Mouse (Mus musculus): ENCODE data around the gene Chd2. TPM values are rescaled to one million over a fixed set of nuclear protein-coding genes. Genes with fewer than 3 reads are reported as not detected.
A peak's percentile ranks its signal among the peaks of the same experiment; 100 is the strongest.

Chd2 gene
- polyA plus RNA-seq, 1 experiment from 2014 or later, result 45.1 TPM

DNA sequence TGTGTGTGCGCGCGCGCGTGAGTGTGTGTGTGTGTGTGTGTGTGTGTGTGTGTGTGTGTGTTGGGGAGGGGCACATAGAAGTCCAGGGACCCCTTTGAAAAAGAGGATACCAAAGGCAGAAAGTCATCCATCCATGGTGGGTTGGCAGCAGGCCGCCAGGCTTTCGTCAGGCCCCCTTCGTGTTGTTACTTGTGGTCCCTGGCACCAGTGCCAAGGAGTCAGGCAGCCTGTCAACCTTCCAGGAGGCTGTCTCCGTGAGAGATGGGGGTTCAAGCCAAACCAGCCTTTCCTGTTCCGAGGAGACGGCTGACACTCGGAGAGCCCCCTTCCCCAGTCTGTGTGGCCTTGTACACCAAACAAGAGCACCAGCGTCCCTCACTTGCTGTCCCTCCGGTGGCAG lies 127.4 kb downstream of the Chd2 start:
- DNase-seq (ENCODE audit: extremely low spot score, low spot score), result no peak

DNA sequence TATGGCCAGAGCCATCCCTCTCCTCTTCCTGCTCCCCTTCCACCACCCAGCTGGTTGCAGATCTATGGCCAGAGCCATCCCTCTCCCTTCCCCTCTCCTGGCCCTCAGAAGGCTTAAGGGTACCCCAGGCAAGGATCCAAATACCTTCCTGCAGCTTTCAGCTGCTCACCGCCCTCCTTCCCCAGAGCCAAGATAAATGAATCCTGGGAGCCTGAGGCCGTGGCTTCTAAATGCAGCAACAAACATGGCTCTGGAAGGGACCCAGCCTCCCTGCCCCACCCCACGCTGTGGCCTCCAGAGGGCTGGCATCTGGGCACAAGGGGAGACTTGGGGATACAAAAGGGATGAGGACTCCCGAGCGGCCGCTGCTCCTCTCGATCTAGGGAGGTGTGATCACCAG lies 129.2 kb downstream of the Chd2 start:
- Histone ChIP-seq H3K27me3 (ENCODE audit: poor library complexity, severe bottlenecking) (no peaks in the 10 kb centered on the region), H3K36me3 (replicated peaks) (peaks cover 100% of the 10 kb centered on the region), H3K9me3 (no peaks in the 10 kb centered on the region), H3K4me3 (no peak overlapping the region), H3K27ac (peak overlapping the region; percentile 25; the same call in 1 of the 2 replicates), H3K4me1 (peaks cover 26% of the 10 kb centered on the region)
- WGBS, result 88% methylated on average over 7 of the region's 7 CpGs
- DNase-seq (ENCODE audit: extremely low spot score, low spot score), result no peak

More for the DNA sequence above, 127.4 kb downstream of the Chd2 start:
- Histone ChIP-seq H3K36me3 (replicated peaks) (peaks cover 100% of the 10 kb centered on the region), H3K4me1 (peaks cover 43% of the 10 kb centered on the region), H3K4me3 (no peak overlapping the region), H3K27ac (no peak overlapping the region), H3K27me3 (ENCODE audit: poor library complexity, severe bottlenecking) (no peaks in the 10 kb centered on the region), H3K9me3 (no peaks in the 10 kb centered on the region)
- 91% methylated on average over 14 of the region's 14 CpGs for WGBS

DNA sequence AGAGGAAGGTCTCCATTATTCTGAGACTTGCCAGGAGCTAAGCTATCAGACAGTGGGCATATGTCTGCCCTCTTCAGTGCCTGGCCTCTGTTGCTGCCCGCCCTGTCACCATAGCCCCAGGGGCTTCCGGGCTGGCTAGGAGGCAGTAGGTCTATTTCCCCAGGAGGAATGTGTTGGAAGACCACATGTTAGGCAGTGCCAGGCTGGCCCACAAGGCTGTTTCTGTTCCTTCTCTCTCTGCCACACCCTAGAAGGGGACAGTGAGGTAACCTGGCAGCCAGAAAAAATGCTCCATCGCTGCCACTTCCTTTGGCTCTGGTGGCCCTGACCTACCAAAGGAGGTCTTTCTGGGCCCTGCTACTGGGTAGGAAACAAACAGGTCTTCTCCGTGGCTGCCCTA lies 129.6 kb downstream of the Chd2 start:
- Histone ChIP-seq H3K27ac (peak overlapping the region; percentile 25; the same call in 1 of the 2 replicates), H3K36me3 (replicated peaks) (peaks cover 100% of the 10 kb centered on the region), H3K4me1 (peaks cover 25% of the 10 kb centered on the region), H3K9me3 (no peaks in the 10 kb centered on the region), H3K27me3 (ENCODE audit: poor library complexity, severe bottlenecking) (no peaks in the 10 kb centered on the region), H3K4me3 (no peak overlapping the region)
- 92% methylated on average over 4 of the region's 4 CpGs for WGBS
- DNase-seq (ENCODE audit: extremely low spot score, low spot score), result no peak

DNA sequence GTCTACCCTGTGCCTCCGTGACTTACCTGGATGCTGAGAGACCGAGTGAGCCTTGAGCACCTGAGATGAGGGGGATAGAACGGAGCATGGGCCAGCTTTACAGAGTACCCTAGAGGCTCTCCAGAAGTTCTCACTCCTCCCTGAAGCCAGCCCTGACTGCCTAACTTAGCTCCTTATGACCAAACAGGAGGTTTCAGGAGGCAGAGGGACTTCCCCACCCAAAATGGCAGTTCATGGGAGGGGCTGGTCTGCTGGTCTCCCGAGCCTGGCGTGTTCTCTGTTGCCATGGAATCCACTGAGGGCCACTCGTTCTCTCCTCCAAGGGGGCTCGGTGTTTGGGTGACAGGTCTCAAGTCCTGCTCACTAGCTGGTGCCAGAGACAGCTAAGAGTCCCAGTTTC lies 130.1 kb downstream of the Chd2 start:
- Histone ChIP-seq H3K36me3 (replicated peaks) (peaks cover 100% of the 10 kb centered on the region), H3K27ac (no peak overlapping the region), H3K4me1 (peaks cover 25% of the 10 kb centered on the region), H3K27me3 (ENCODE audit: poor library complexity, severe bottlenecking) (no peaks in the 10 kb centered on the region), H3K9me3 (peaks cover 3% of the 10 kb centered on the region; the same call in 1 of the 2 replicates), H3K4me3 (no peak overlapping the region)
- WGBS, result 80% methylated on average over 7 of the region's 7 CpGs
- no peak for DNase-seq (ENCODE audit: extremely low spot score, low spot score)

DNA sequence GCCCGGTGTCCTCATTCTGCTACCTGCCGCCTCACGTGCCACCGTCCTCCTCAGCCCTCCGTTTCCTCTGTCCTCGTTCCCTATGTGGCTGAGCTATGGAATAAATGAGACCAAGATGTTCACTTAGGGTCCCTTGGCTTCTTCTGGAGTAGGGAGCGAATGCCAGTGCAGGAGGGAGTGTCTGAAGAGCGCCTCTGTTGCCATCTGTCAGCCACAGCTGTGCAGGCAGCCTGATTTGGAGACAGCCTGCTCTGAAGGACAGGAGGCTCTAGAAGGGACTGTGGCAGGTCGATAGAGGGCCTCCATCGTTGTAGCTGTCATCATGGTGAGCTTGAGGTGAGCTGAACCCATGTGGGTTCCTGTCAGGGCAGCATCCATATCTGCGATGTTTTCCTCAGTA lies 136.1 kb downstream of the Chd2 start:
- H3K9me3 ChIP-seq, result peaks cover 21% of the 10 kb centered on the region; the same call in 1 of the 2 replicates
- H3K27me3 ChIP-seq (ENCODE audit: poor library complexity, severe bottlenecking), result 0 out of 2 replicates have a peak, but pooled peaks cover 4% of the 10 kb centered on the region
- H3K4me1 ChIP-seq, result peaks cover 37% of the 10 kb centered on the region
- H3K27ac ChIP-seq, result no peak overlapping the region
- no peak overlapping the region for H3K4me3 ChIP-seq
- H3K36me3 ChIP-seq (replicated peaks), result peaks cover 85% of the 10 kb centered on the region
- WGBS, result 94% methylated on average over 11 of the region's 11 CpGs
- no peak for DNase-seq (ENCODE audit: extremely low spot score, low spot score)

DNA sequence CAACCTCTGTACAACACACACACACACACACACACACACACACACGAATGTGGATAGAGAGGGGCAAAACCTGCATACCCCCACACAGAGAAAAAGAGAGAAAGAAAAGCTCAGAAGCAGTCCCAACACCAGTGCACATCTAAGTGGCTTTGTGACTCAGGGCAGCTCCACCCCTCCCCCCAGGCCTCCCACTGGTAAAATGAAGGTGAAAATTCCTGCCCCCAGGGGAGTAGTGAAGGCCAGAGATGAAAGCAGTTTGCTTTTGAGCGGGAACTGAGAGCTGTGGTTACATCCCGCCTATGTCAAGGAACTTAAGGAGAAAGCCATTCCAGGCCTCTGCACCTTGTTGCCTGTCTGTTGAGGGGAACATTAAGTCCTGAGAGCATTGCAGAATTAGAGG lies 138.1 kb downstream of the Chd2 start:
- no peak for DNase-seq (ENCODE audit: extremely low spot score, low spot score)
- Histone ChIP-seq H3K4me3 (no peak overlapping the region), H3K27ac (peak overlapping the region; percentile 58), H3K4me1 (peaks cover 57% of the 10 kb centered on the region), H3K27me3 (ENCODE audit: poor library complexity, severe bottlenecking) (0 out of 2 replicates have a peak, but pooled peaks cover 4% of the 10 kb centered on the region), H3K9me3 (peaks cover 21% of the 10 kb centered on the region; the same call in 1 of the 2 replicates), H3K36me3 (replicated peaks) (peaks cover 65% of the 10 kb centered on the region)
- WGBS, result 39% methylated on average over 3 of the region's 3 CpGs

DNA sequence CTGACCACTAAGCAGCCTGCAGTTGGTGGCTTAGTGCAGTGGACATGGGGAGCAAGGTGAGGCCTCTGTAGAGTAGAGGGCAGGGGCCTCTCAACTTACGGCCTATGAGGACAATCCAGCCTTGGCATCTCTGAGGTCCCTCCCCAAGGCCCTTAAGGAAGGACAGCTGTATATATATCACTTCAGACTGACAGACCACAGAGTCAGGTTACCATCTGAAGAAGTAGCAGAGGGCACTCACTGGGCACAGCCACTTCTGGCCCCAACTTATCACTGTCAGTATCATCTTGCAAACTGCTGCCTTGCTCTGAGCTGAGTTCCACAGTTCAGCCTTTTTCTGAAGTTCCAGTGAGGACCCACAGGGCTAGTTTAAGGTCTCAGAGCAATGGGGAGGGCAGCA lies 139.0 kb downstream of the Chd2 start:
- Histone ChIP-seq H3K27ac (peak overlapping the region; percentile 58; the same call in 1 of the 2 replicates), H3K4me3 (no peak overlapping the region), H3K36me3 (replicated peaks) (peaks cover 63% of the 10 kb centered on the region), H3K27me3 (ENCODE audit: poor library complexity, severe bottlenecking) (0 out of 2 replicates have a peak, but pooled peaks cover 4% of the 10 kb centered on the region), H3K4me1 (peaks cover 66% of the 10 kb centered on the region), H3K9me3 (peaks cover 21% of the 10 kb centered on the region; the same call in 1 of the 2 replicates)
- no peak for DNase-seq (ENCODE audit: extremely low spot score, low spot score)
- WGBS, result 76% methylated on average over 1 of the region's 1 CpGs

DNA sequence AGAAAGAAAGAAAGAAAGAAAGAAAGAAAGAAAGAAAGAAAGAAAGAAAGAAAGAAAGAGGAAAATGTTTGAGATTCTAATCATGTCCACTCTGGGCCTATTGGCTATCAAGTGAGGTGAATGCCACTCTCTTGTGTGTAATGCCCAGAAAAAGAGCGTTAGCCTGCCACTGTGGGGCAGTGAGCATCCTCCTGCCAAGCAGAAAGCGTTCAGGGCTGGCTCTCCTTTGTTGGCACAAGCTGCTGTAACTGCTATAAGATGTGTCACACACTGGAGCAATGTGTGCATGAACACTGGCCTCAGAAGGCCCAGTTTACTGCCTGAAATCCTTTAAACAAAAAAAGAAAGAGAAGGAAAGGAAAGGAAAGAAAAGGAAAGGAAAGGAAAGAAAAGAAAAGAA lies 139.5 kb downstream of the Chd2 start:
- Histone ChIP-seq H3K27ac (0 out of 2 replicates have a peak overlapping the region, but pooled peaks have one; percentile 69), H3K27me3 (ENCODE audit: poor library complexity, severe bottlenecking) (0 out of 2 replicates have a peak, but pooled peaks cover 4% of the 10 kb centered on the region), H3K4me1 (peaks cover 71% of the 10 kb centered on the region), H3K9me3 (peaks cover 21% of the 10 kb centered on the region; the same call in 1 of the 2 replicates), H3K4me3 (no peak overlapping the region), H3K36me3 (replicated peaks) (peaks cover 63% of the 10 kb centered on the region)
- 59% methylated on average over 2 of the region's 2 CpGs for WGBS
- DNase-seq (ENCODE audit: extremely low spot score, low spot score), result no peak

DNA sequence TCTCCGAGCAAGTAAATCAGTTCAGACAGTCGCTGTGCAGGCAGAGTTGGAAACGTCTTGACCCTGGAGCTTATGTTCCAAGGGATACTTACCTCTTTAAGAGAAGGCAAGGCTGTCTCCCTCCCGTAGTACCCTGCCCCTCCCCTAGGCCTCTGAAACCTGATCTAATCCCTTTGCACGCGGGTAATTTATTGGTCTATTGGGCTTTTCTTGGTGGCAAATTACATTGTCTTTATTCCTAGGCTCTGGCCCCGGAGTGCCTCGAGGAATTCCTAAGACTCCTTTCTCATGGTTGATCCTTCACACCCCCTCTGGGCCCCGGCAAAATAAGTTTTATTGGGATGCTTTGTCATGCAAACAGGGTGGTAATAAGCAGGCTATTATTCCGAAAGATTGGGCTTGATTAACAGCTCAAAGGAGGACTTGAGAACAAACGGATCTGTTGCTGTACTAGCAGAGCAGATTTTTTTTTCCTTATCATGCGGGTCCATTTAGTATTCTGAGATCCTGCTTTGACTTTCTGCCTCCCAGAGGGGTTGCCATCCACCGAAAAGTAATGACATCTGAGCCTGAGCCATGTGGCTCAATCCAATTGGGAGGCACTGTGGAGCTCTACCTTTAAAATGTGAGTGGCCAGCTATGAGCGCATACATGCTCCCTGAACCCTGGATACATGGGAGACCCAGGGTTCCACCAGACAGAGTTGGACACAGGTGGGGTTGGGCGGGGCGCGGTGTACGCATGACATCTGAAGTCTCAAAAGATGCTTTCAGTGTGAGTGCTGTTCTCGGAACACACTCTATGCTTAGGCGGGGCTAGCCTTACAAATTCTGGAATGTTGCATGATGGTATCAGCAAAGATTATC lies 141.3 kb downstream of the Chd2 start:
- Histone ChIP-seq H3K4me1 (peaks cover 89% of the 10 kb centered on the region), H3K36me3 (replicated peaks) (peaks cover 60% of the 10 kb centered on the region), H3K4me3 (peak overlapping the region; percentile 48), H3K9me3 (peaks cover 6% of the 10 kb centered on the region; the same call in 1 of the 2 replicates), H3K27me3 (ENCODE audit: poor library complexity, severe bottlenecking) (0 out of 2 replicates have a peak, but pooled peaks cover 4% of the 10 kb centered on the region), H3K27ac (peak overlapping the region; percentile 84)
- 8% methylated on average over 20 of the region's 20 CpGs for WGBS
- DNase-seq (ENCODE audit: extremely low spot score, low spot score), result peak; percentile 78

DNA sequence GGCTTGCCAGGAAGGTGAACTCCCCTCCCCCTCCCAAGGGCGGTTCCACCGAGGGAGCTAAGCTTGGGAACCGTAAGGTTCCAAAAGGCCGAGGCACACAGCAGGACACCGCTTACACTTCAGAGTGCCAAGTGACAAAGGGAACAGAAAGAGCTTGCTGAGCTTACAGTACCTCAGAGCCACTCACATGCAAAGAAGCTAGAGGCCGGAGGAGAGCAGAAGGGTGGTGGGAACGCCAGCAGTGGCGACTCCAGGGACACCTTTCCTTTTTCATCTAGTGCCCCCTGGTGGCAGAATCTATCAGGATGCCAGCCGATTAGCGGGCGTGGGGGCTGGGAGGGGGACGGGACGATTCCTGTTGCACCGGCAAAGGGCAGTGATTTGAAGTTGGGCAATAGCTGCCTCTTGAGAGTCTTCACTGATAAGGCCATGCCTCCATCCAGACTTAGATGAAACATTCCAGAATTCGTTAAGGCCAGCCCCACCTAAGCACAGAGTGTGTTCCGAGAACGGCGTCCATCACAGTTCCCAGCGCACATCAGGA lies 142.1 kb downstream of the Chd2 start:
- Histone ChIP-seq H3K27ac (peak overlapping the region; percentile 84), H3K27me3 (ENCODE audit: poor library complexity, severe bottlenecking) (0 out of 2 replicates have a peak, but pooled peaks cover 4% of the 10 kb centered on the region), H3K4me1 (peaks cover 97% of the 10 kb centered on the region), H3K36me3 (replicated peaks) (peaks cover 60% of the 10 kb centered on the region), H3K4me3 (peak overlapping the region; percentile 48), H3K9me3 (no peaks in the 10 kb centered on the region; the same call in 1 of the 2 replicates)
- under 1% methylated on average over 19 of the region's 19 CpGs for WGBS
- DNase-seq (ENCODE audit: extremely low spot score, low spot score), result peak; percentile 85

DNA sequence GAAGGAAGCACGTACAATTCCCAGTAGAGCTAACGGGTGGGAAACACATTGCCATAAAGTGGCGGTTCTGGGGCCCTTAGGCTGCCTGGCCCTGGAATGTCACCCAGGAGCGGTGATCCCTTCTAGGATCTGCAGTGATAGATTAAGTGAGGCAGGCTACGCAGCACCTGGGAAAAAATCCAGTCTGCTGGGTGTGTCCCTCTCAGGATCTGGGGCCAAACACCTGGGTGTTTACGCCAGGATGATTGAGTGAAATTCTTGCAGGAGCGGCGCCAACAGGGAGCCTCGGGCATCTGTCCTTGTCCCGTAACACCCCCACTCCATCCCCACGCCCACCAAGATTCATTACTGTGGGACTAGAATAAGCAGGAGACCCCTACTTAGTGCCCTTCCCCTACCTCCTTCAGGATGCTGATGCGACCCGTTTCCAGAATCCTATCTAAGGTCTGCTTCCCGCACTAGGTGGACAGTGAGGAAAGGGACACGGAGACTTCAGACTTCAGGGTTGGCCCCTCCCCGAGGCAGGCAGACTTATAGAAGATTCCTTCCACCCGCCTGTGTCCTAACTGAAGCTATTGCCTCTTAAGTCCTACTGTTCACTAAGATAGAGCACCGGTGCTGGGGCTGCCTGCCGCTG lies 142.7 kb downstream of the Chd2 start:
- Histone ChIP-seq H3K27me3 (ENCODE audit: poor library complexity, severe bottlenecking) (0 out of 2 replicates have a peak, but pooled peaks cover 4% of the 10 kb centered on the region), H3K36me3 (replicated peaks) (peaks cover 60% of the 10 kb centered on the region), H3K9me3 (no peaks in the 10 kb centered on the region), H3K4me3 (peak overlapping the region; percentile 48), H3K27ac (peak overlapping the region; percentile 84), H3K4me1 (peaks cover 99% of the 10 kb centered on the region)
- WGBS, result 4% methylated on average over 19 of the region's 19 CpGs
- no peak for DNase-seq (ENCODE audit: extremely low spot score, low spot score)

DNA sequence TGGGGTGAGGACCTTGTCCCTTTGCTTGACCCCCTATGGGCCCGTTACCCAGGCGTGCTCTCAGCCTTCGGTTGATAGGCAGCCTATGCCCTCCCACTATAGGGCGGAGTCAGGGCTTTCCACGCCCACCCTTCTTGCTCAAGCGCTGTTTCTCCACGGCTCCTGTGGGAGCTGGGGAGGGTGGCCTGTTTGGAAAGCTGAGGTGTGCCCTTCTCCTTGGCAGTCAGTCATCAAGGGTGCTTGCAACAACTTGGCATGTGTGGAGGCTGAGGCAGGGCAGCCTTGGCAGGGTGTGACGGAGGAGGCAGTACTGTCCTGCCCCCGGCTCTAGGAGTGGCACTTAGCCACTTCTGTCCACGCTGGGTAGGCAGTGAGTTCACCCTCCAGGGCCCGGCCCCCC lies 143.3 kb downstream of the Chd2 start:
- no peaks in the 10 kb centered on the region for H3K9me3 ChIP-seq
- peak overlapping the region; percentile 84 for H3K27ac ChIP-seq
- peak; percentile 60 for DNase-seq (ENCODE audit: extremely low spot score, low spot score)
- H3K27me3 ChIP-seq (ENCODE audit: poor library complexity, severe bottlenecking), result 0 out of 2 replicates have a peak, but pooled peaks cover 4% of the 10 kb centered on the region
- WGBS, result 2% methylated on average over 11 of the region's 11 CpGs
- peaks cover 60% of the 10 kb centered on the region for H3K36me3 ChIP-seq (replicated peaks)
- peaks cover 99% of the 10 kb centered on the region for H3K4me1 ChIP-seq
- peak overlapping the region; percentile 48 for H3K4me3 ChIP-seq

Data from forebrain, embryonic 10.5 days (tissue).